Mouse (Mus musculus) midbrain, postnatal 0 days (tissue): Measurements from ENCODE around the gene Fam122c. TPM values are rescaled to one million over a fixed set of nuclear protein-coding genes. Genes with fewer than 3 reads are reported as not detected.
A peak's percentile ranks its signal among the peaks of the same experiment; 100 is the strongest.

Source experiments
- ATAC-seq: fragments of 200-750 bp; cut with Nextera tagmentation; 2 replicates; pipeline ENCODE4 v1.8.0; 2017; ENCODE audit warnings: moderate number of reproducible peaks, mild to moderate bottlenecking, moderate TSS enrichment, moderate library complexity; ENCODE audit not compliant: low FRiP score
- DNase-seq: peaks from one replicate; pipeline ENCODE4 v3.0.0-alpha.2; 2015; ENCODE audit warnings: low spot score
- H3K27ac ChIP-seq: fragments of 300-500 bp; sonication (generic); 2 replicates; pipeline ENCODE4 v1.5.1; 2014; ENCODE audit warnings: low read depth, mild to moderate bottlenecking, low read length, mixed read lengths
- H3K27me3 ChIP-seq: fragments of 300-500 bp; sonication (generic); 2 replicates; pipeline ENCODE4 v1.6.1; 2014; ENCODE audit warnings: low read length, control low read depth, mixed read lengths; ENCODE audit not compliant: insufficient read depth
- H3K36me3 ChIP-seq: fragments of 300-500 bp; sonication (generic); 2 replicates; pipeline ENCODE4 v1.6.1; 2014; ENCODE audit warnings: low read length, control low read depth, mixed read lengths; ENCODE audit not compliant: insufficient read depth
- H3K4me1 ChIP-seq: fragments of 300-500 bp; sonication (generic); 2 replicates; pipeline ENCODE4 v1.6.1; 2014; ENCODE audit warnings: mild to moderate bottlenecking, control low read depth, antibody characterized with exemption, low read length, mixed read lengths; ENCODE audit not compliant: insufficient read depth
- H3K4me2 ChIP-seq: fragments of 300-500 bp; sonication (generic); 2 replicates; pipeline ENCODE4 v1.6.1; 2014; ENCODE audit warnings: low read depth, mild to moderate bottlenecking, low read length, mixed read lengths; ENCODE audit not compliant: poor library complexity, severe bottlenecking
- H3K4me3 ChIP-seq: fragments of 300-500 bp; sonication (generic); 2 replicates; pipeline ENCODE4 v1.5.1; 2014; ENCODE audit warnings: low read depth, mild to moderate bottlenecking, low read length, moderate library complexity
- H3K9ac ChIP-seq: fragments of 300-500 bp; sonication (generic); replicated peaks from 2 replicates; pipeline ENCODE4 v1.6.1; 2014; ENCODE audit warnings: mild to moderate bottlenecking, low read length, moderate library complexity, mixed read lengths; ENCODE audit not compliant: poor library complexity, severe bottlenecking
- H3K9me3 ChIP-seq: fragments of 300-500 bp; sonication (generic); 2 replicates; pipeline ENCODE4 v1.6.1; 2016; ENCODE audit warnings: low read length, control low read depth
- CTCF ChIP-seq: IDR thresholded peaks from 2 replicates; pipeline ENCODE4 v1.5.1; 2016; ENCODE audit warnings: antibody characterized with exemption, mild to moderate bottlenecking
- WGBS: fragments of 180-500 bp; shearing (Covaris S2); extraction: QIAGEN DNeasy Blood & Tissue Kit; methylation state at CpG from one replicate; pipeline ENCODE4 v1.1.7; 2014; 5-methylcytosine and 5-hydroxymethylcytosine counted together
- polyA plus RNA-seq: library from polyadenylated mRNA; unstranded; fragments of >200 nt; fragmentation: Nextera tagmentation; extraction: Ambion mirVana; gene quantifications from 2 replicates; pipeline ENCODE4 v1.2.1, GENCODE M21; 2015
- total RNA-seq: library from RNA; depleted of rRNA; stranded (reverse); fragments of >200 nt; gene quantifications from 2 replicates; pipeline ENCODE4 v1.2.3, GENCODE M21; 2014

Gene Fam122c
- total and polyA plus RNA-seq, 2 experiments from 2014 or later, result not detected

DNA sequence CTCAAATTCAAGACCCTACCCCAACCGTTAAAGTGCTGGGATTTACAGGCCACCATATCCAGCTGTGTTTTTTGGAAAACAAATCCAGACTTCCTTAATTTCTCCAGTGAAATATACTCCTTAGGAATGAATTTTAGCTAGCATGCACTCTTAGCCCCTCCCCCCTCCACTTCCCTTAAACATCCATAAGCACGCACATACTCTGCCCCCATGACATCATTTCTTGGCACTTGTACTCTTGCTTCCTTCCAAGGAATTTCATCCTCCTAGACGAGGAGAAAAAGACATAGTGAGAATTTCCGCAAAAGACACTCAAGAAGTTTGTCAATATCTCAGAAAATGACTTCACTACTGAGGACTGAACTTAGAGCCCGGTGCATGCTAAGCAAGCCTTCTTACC, 14.7 kb downstream of the Fam122c start:
- H3K9me3 ChIP-seq, result no peaks in the 10 kb centered on the region
- DNase-seq (no peak), ATAC-seq (no peak)
- no peak overlapping the region for H3K4me2 ChIP-seq
- 81% methylated on average over 5 of the region's 5 CpGs for WGBS
- H3K9ac ChIP-seq, result no peak overlapping the region
- H3K27me3 ChIP-seq, result no peaks in the 10 kb centered on the region
- no peak overlapping the region for H3K4me3 ChIP-seq
- no peak for TF ChIP-seq CTCF
- no peaks in the 10 kb centered on the region for H3K36me3 ChIP-seq
- H3K4me1 ChIP-seq, result no peaks in the 10 kb centered on the region
- H3K27ac ChIP-seq, result no peak overlapping the region

DNA sequence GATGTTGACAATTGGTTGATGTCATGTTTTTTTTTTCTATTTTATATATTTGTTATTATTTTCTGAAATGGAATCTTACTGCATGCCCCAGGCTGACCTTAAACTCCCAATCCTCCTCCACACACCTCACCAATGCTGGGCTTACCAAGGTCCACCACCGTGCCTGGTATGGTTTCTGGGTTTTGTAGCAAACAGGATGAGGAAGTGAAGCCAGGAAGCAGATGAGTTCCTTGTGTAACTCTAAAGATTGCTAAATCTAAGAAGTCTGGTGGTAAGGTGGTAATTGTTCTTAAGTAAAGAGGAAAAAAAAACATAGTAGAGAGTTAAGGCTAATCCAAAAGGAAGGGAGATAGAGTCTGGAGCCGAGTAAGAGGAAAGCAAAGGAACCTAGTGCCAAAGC, 47.3 kb downstream of the Fam122c start:
- H3K4me2 ChIP-seq, result no peak overlapping the region
- no peak overlapping the region for H3K9ac ChIP-seq
- no peak overlapping the region for H3K4me3 ChIP-seq
- no peaks in the 10 kb centered on the region for H3K9me3 ChIP-seq
- DNase-seq, result no peak
- no peak overlapping the region for H3K27ac ChIP-seq
- no peak for TF ChIP-seq CTCF
- H3K27me3 ChIP-seq, result no peaks in the 10 kb centered on the region
- no peaks in the 10 kb centered on the region for H3K36me3 ChIP-seq
- no peak for ATAC-seq
- H3K4me1 ChIP-seq, result no peaks in the 10 kb centered on the region
- 61% methylated on average over 2 of the region's 2 CpGs for WGBS

DNA sequence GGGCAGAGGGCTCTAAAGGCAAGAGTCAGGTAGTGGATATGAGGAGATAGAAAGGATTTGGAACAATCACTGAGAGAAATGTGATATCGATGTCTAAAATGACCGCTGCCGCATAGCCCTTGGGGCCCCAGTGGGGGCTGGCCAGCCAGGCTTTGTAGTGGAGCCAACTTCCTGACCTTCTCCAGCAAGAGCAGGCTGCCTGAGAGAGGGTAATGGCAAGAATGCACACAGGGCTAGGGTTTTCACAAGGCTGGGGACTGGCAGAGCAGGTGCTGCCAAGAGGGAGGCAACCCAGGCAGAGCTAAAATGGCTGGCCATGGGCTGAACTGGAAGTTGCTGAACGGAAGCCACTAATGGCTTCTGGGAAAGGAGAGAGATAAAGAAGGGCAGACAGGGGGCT, 47.9 kb downstream of the Fam122c start:
- Histone ChIP-seq H3K9me3 (no peaks in the 10 kb centered on the region), H3K4me3 (no peak overlapping the region), H3K27ac (no peak overlapping the region), H3K27me3 (no peaks in the 10 kb centered on the region), H3K36me3 (no peaks in the 10 kb centered on the region), H3K9ac (no peak overlapping the region), H3K4me2 (no peak overlapping the region), H3K4me1 (no peaks in the 10 kb centered on the region)
- TF ChIP-seq CTCF, result no peak
- ATAC-seq (no peak), DNase-seq (no peak)
- WGBS, result 72% methylated on average over 4 of the region's 4 CpGs

DNA sequence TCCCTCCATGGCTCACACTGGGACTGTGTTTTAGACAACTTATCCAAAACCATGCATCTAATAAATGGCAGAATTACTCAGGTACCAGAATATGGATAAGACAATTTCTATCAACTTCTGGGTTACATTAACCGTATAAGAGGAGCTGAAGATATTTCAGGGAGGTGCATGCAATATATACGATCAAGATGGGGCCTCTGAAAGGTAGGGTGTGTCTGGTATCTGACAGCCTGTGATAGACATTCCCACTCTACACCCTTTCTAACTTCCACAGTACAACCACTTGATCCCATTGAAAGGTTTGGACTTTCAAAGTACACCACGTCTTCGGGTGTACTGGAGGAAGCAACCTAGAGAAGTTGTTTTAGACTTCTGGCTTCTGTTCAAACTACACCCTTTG, 57.2 kb downstream of the Fam122c start:
- DNase-seq (no peak), ATAC-seq (no peak)
- no peaks in the 10 kb centered on the region for H3K4me1 ChIP-seq
- H3K9ac ChIP-seq, result no peak overlapping the region
- H3K27ac ChIP-seq, result no peak overlapping the region
- H3K9me3 ChIP-seq, result no peaks in the 10 kb centered on the region
- no peak overlapping the region for H3K4me3 ChIP-seq
- no peaks in the 10 kb centered on the region for H3K27me3 ChIP-seq
- no peaks in the 10 kb centered on the region for H3K36me3 ChIP-seq
- WGBS, result 92% methylated on average over 4 of the region's 4 CpGs
- H3K4me2 ChIP-seq, result no peak overlapping the region
- TF ChIP-seq CTCF, result no peak

DNA sequence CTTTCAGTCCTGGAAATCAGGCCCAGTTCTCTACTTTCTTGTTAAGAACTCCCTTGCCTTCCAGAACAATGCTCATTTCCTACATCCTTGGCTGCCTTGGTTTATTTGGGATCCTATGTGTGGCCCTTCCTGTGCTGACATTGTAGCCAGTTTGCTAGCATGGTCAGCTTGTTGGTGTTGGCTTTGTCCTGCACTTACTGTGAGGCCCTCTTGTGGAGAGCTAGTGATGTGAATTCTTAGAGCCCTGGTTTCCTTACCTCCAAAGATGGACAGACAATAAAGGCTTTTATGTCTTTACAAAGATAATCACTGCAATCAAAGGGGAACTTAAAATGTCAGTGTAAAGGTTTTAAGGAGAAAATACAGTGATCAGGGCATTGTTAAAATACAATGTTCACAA, 64.1 kb downstream of the Fam122c start:
- H3K4me3 ChIP-seq, result no peak overlapping the region
- H3K9me3 ChIP-seq, result no peaks in the 10 kb centered on the region
- H3K4me2 ChIP-seq, result no peak overlapping the region
- H3K36me3 ChIP-seq, result no peaks in the 10 kb centered on the region
- no peaks in the 10 kb centered on the region for H3K27me3 ChIP-seq
- DNase-seq, result no peak
- TF ChIP-seq CTCF, result peak; percentile 48
- H3K27ac ChIP-seq, result no peak overlapping the region
- no peak overlapping the region for H3K9ac ChIP-seq
- ATAC-seq, result no peak
- H3K4me1 ChIP-seq, result no peaks in the 10 kb centered on the region

DNA sequence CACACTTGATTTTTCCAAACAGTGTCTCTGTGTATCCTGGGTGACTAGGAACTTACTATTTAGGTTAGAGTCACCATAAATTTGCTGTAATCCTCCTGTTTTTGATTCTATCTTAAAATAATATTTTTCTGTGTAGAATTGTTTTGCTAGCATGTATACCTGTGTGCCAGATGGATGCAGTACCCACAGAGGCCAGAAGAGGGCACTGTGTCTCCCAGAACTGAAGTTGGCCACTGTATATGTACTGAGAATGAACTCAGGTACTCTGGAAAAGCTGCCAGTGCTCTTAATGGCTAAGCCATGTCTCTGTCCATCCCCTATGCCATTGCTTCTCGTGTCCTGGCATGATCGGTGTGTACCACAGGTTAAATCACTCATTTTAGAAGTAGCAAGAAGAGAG, 68.3 kb downstream of the Fam122c start:
- H3K9ac ChIP-seq, result no peak overlapping the region
- no peaks in the 10 kb centered on the region for H3K9me3 ChIP-seq
- H3K36me3 ChIP-seq, result no peaks in the 10 kb centered on the region
- WGBS, result 65% methylated on average over 2 of the region's 2 CpGs
- no peak for ATAC-seq
- H3K27ac ChIP-seq, result no peak overlapping the region
- no peaks in the 10 kb centered on the region for H3K27me3 ChIP-seq
- no peak overlapping the region for H3K4me3 ChIP-seq
- H3K4me1 ChIP-seq, result no peaks in the 10 kb centered on the region
- DNase-seq, result peak; percentile 8
- H3K4me2 ChIP-seq, result no peak overlapping the region
- TF ChIP-seq CTCF, result peak; percentile 70

DNA sequence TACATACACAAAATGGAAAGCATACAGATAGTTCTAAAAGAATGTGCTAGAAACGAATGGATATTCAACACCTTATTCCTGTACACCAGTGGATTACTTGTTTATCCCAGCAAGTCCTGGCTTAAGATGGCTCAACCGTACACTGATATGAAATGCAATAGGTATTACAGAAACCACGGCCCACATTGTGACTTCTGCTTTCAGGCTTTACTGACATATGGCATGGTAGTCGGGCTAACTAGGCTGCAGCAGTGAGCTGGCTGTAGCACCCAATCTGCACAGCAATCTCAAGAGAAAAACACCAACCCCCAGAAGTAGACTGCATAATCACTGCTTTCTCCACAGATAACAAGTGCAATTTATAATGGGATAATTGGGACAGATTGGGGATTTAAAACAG, 75.2 kb downstream of the Fam122c start:
- no peaks in the 10 kb centered on the region for H3K27me3 ChIP-seq
- no peak for TF ChIP-seq CTCF
- H3K4me3 ChIP-seq, result no peak overlapping the region
- no peak overlapping the region for H3K4me2 ChIP-seq
- H3K9me3 ChIP-seq, result no peaks in the 10 kb centered on the region
- no peak overlapping the region for H3K27ac ChIP-seq
- no peaks in the 10 kb centered on the region for H3K36me3 ChIP-seq
- 89% methylated on average over 4 of the region's 4 CpGs for WGBS
- no peak for DNase-seq
- H3K4me1 ChIP-seq, result no peaks in the 10 kb centered on the region
- no peak for ATAC-seq
- H3K9ac ChIP-seq, result no peak overlapping the region
